Mouse (Mus musculus): ENCODE results near the gene Pde4a. TPM values are rescaled to one million over a fixed set of nuclear protein-coding genes. Genes with fewer than 3 reads are reported as not detected.

Pde4a gene
- polyA plus RNA-seq, 1 experiment from 2014 or later = 2.8 TPM

DNA sequence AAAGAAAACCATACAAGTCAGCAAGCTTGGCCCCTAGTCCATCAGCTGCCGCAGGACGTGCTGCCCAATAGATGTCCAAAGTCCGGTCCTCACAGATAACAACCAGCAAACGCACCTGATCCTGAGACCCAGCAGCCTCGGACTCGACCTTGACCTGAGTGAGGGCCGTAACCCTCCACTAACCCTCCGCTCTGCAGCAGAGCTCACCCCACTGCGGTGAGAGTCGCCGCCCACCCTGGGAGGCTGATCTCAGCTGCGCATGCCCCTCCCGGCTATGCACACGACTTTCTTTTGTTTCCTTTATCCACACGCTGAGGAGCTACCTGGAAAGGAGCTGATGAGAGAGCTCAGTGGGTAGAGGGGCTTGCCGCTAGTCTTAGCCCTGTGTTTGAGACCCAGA is 61.8 kb downstream of the Pde4a start:
- TF ChIP-seq CTCF (IDR thresholded peaks at IDR 0.05; ENCODE audit: low read depth) = no peak
- Histone ChIP-seq H3K4me2 (replicated peaks; ENCODE audit: low read depth) (peak overlapping the region; percentile 70), H3K9me3 (ENCODE audit: control insufficient read depth) (no peaks in the 10 kb centered on the region), H3K36me3 (ENCODE audit: control insufficient read depth, insufficient read depth) (peaks cover 24% of the 10 kb centered on the region), H3K4me1 (replicated peaks; ENCODE audit: control insufficient read depth, insufficient read depth, low read length) (peaks cover 6% of the 10 kb centered on the region; the same call in 1 of the 2 replicates), H3K9ac (ENCODE audit: low read depth, low read length) (peak overlapping the region; percentile 40; the same call in 1 of the 2 replicates), H3K27ac (ENCODE audit: low read depth, low read length) (peak overlapping the region; percentile 77), H3K27me3 (replicated peaks; ENCODE audit: control insufficient read depth, insufficient read depth, low read length) (no peaks in the 10 kb centered on the region), H3K4me3 (ENCODE audit: low read depth, low read length) (peak overlapping the region; percentile 27)
- peak; percentile 52 for ATAC-seq
- WGBS = 9% methylated on average over 16 of the region's 16 CpGs

- H3K4me1 ChIP-seq (replicated peaks; ENCODE audit: control insufficient read depth, insufficient read depth, low read length) = peaks cover 6% of the 10 kb centered on the region; the same call in 1 of the 2 replicates
- 52% methylated on average over 23 of the region's 23 CpGs for WGBS
- no peak overlapping the region for H3K9ac ChIP-seq (ENCODE audit: low read depth, low read length)
- no peaks in the 10 kb centered on the region for H3K9me3 ChIP-seq (ENCODE audit: control insufficient read depth)
- H3K27me3 ChIP-seq (replicated peaks; ENCODE audit: control insufficient read depth, insufficient read depth, low read length) = no peaks in the 10 kb centered on the region
- no peak for ATAC-seq
- no peak overlapping the region for H3K4me2 ChIP-seq (replicated peaks; ENCODE audit: low read depth)
- no peak for TF ChIP-seq CTCF (IDR thresholded peaks at IDR 0.05; ENCODE audit: low read depth)
- peaks cover 51% of the 10 kb centered on the region for H3K36me3 ChIP-seq (ENCODE audit: control insufficient read depth, insufficient read depth)
- no peak overlapping the region for H3K4me3 ChIP-seq (ENCODE audit: low read depth, low read length)
- H3K27ac ChIP-seq (ENCODE audit: low read depth, low read length) = no peak overlapping the region
These were observed 66.0 kb downstream of the Pde4a start for GRCm38 (mm10) chr9:21231551-21231950.

DNA sequence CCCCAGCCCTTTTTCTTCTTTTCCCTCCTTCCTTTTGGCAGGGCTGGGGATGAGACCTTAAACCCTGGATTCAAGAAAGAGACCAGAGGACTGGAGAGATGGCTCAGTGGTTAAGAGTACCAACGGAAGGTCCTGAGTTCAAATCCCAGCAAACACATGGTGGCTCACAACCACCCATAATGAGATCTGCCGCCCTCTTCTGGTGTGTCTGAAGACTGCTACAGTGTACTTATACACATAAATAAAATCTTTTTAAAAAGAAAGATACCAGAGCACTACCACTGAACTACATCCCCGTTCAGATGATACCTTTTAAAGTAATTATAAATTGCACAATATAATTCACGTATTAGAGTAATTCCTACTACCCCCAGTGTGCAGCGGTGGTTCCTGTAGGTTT is 67.4 kb downstream of the Pde4a start:
- no peak overlapping the region for H3K27ac ChIP-seq (ENCODE audit: low read depth, low read length)
- no peak overlapping the region for H3K4me3 ChIP-seq (ENCODE audit: low read depth, low read length)
- H3K4me2 ChIP-seq (replicated peaks; ENCODE audit: low read depth) = no peak overlapping the region
- peaks cover 57% of the 10 kb centered on the region for H3K36me3 ChIP-seq (ENCODE audit: control insufficient read depth, insufficient read depth)
- 91% methylated on average over 5 of the region's 5 CpGs for WGBS
- peaks cover 11% of the 10 kb centered on the region; the same call in 1 of the 2 replicates for H3K4me1 ChIP-seq (replicated peaks; ENCODE audit: control insufficient read depth, insufficient read depth, low read length)
- no peak for TF ChIP-seq CTCF (IDR thresholded peaks at IDR 0.05; ENCODE audit: low read depth)
- H3K27me3 ChIP-seq (replicated peaks; ENCODE audit: control insufficient read depth, insufficient read depth, low read length) = no peaks in the 10 kb centered on the region
- no peak for ATAC-seq
- no peaks in the 10 kb centered on the region for H3K9me3 ChIP-seq (ENCODE audit: control insufficient read depth)
- H3K9ac ChIP-seq (ENCODE audit: low read depth, low read length) = no peak overlapping the region

DNA sequence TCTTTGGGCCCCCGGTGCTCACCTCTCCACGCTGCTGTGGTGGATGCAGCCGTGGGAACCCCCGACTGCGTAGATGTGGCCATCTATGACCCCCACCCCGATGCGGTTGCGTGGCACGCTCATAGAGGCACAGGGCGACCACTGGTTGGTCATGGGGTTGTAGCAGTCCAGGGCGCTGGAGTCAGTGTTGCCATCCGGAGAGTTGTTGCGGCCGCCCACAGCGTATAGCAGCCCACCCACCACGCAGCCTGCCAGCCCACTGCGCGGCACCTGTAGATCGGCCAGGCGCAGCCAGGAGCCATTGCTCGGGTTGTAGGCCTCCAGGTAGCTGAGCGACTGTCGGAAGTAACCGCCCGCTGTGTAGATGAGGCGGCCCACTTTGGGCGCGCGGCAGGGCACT is 67.9 kb downstream of the Pde4a start:
- H3K27ac ChIP-seq (ENCODE audit: low read depth, low read length) = no peak overlapping the region
- H3K9ac ChIP-seq (ENCODE audit: low read depth, low read length) = no peak overlapping the region
- no peak overlapping the region for H3K4me3 ChIP-seq (ENCODE audit: low read depth, low read length)
- no peak for TF ChIP-seq CTCF (IDR thresholded peaks at IDR 0.05; ENCODE audit: low read depth)
- 94% methylated on average over 29 of the region's 29 CpGs for WGBS
- ATAC-seq = no peak
- no peak overlapping the region for H3K4me2 ChIP-seq (replicated peaks; ENCODE audit: low read depth)
- no peaks in the 10 kb centered on the region for H3K27me3 ChIP-seq (replicated peaks; ENCODE audit: control insufficient read depth, insufficient read depth, low read length)
- no peaks in the 10 kb centered on the region for H3K9me3 ChIP-seq (ENCODE audit: control insufficient read depth)
- peaks cover 11% of the 10 kb centered on the region; the same call in 1 of the 2 replicates for H3K4me1 ChIP-seq (replicated peaks; ENCODE audit: control insufficient read depth, insufficient read depth, low read length)
- H3K36me3 ChIP-seq (ENCODE audit: control insufficient read depth, insufficient read depth) = peaks cover 57% of the 10 kb centered on the region

GRCm38 (mm10) chr9:21233805-21234204 is 68.3 kb downstream of the Pde4a start:
- H3K27me3 ChIP-seq (replicated peaks; ENCODE audit: control insufficient read depth, insufficient read depth, low read length) = no peaks in the 10 kb centered on the region
- peaks cover 11% of the 10 kb centered on the region; the same call in 1 of the 2 replicates for H3K4me1 ChIP-seq (replicated peaks; ENCODE audit: control insufficient read depth, insufficient read depth, low read length)
- 90% methylated on average over 28 of the region's 28 CpGs for WGBS
- no peak overlapping the region for H3K4me2 ChIP-seq (replicated peaks; ENCODE audit: low read depth)
- H3K9ac ChIP-seq (ENCODE audit: low read depth, low read length) = no peak overlapping the region
- peaks cover 57% of the 10 kb centered on the region for H3K36me3 ChIP-seq (ENCODE audit: control insufficient read depth, insufficient read depth)
- no peak overlapping the region for H3K4me3 ChIP-seq (ENCODE audit: low read depth, low read length)
- no peak for ATAC-seq
- no peak for TF ChIP-seq CTCF (IDR thresholded peaks at IDR 0.05; ENCODE audit: low read depth)
- no peak overlapping the region for H3K27ac ChIP-seq (ENCODE audit: low read depth, low read length)
- H3K9me3 ChIP-seq (ENCODE audit: control insufficient read depth) = no peaks in the 10 kb centered on the region

GRCm38 (mm10) chr9:21235341-21235740 is 69.8 kb downstream of the Pde4a start:
- peaks cover 45% of the 10 kb centered on the region for H3K36me3 ChIP-seq (ENCODE audit: control insufficient read depth, insufficient read depth)
- H3K27me3 ChIP-seq (replicated peaks; ENCODE audit: control insufficient read depth, insufficient read depth, low read length) = no peaks in the 10 kb centered on the region
- no peaks in the 10 kb centered on the region for H3K9me3 ChIP-seq (ENCODE audit: control insufficient read depth)
- H3K4me1 ChIP-seq (replicated peaks; ENCODE audit: control insufficient read depth, insufficient read depth, low read length) = peaks cover 11% of the 10 kb centered on the region; the same call in 1 of the 2 replicates
- H3K4me3 ChIP-seq (ENCODE audit: low read depth, low read length) = no peak overlapping the region
- H3K4me2 ChIP-seq (replicated peaks; ENCODE audit: low read depth) = 0 out of 2 replicates have a peak overlapping the region, but pooled peaks have one; percentile 17
- peak overlapping the region; percentile 54; the same call in 1 of the 2 replicates for H3K27ac ChIP-seq (ENCODE audit: low read depth, low read length)
- 58% methylated on average over 4 of the region's 4 CpGs for WGBS
- peak; percentile 35 for ATAC-seq
- TF ChIP-seq CTCF (IDR thresholded peaks at IDR 0.05; ENCODE audit: low read depth) = no peak
- no peak overlapping the region for H3K9ac ChIP-seq (ENCODE audit: low read depth, low read length)
